Mouse (Mus musculus) heart, postnatal 0 days (tissue): ENCODE measurements around the gene Usp48.

Experiments
- CTCF ChIP-seq: IDR thresholded peaks from 2 replicates; pipeline ENCODE4 v1.5.1; 2016; ENCODE audit warnings: antibody characterized with exemption, control low read depth, low read depth
- EP300 ChIP-seq: IDR thresholded peaks from 2 replicates; pipeline ENCODE4 v1.6.1; 2016; ENCODE audit warnings: antibody characterized with exemption, low read depth

DNA sequence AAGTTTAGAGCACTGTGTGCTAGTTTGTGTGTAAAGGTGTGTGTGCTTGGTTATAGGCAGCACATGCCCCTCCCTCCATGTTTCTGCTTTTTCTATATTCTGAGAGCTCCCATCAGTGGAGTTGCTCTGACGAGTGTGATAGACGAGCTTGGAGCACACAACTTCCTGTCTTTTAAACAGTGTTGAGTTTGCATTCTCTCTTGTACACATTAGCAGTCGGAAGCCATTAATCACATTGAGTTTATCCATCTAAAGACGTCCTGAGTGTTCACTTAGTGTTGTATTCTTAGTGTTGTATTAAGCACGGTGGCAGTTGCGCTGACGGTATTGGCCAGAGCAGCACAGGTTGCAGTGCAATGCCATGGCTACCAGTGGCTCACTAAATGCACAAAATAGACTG, 15.7 kb downstream of the Usp48 start:
- TF ChIP-seq CTCF (no peak), EP300 (no peak)
